In the genomic region with DNA sequence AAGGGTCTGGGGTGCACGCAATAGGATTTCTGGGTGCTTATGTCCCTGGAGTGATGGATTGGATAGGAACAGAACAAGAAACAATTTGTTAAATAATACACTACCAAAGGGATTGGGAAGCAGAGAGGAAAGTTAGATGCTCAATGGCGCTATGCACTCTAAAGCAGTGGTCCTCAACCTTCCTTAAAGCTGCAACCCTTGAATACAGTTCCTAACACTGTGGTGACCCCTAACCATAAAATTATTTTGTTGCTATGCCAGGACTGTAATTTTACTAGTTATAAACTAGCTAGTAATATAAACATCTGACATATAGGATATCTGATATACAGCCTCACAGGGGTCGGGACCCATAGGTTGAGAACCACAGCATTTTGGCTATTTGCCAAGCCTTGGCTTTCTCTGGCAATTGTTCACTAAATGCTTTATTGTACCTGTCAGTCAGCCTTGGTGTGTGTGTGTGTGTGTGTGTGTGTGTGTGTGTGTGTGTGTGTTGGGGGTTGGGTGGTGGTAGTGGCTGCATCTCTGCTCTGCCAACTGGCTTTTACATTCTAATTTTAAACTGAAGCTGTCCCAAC, we compare ENCODE assay signal across 12 mouse cellular contexts.
DNase-seq lines count a peak whose midpoint lies in the region; ATAC-seq and TF ChIP-seq lines count a peak whose summit lies in the region.
"Had no signal": no experiment of that assay in that cellular context is flagged by ENCODE, and none has a peak within 500 bp of the region (broad histone marks: within the 10 kb centered on the region; RNA-seq: fewer than 3 reads in every experiment).

No protein-coding gene starts in this region.

- no peak for TF ChIP-seq RAD21 in CH12.LX (IDR thresholded peaks at IDR 0.05; ENCODE audit: low read depth, low read length)

- H3K4me2 ChIP-seq in embryonic facial prominence, embryonic 12.5 days (replicated peaks) = no peak overlapping the region
- H3K4me2 ChIP-seq in kidney, embryonic 15.5 days = no peak overlapping the region
- no peak overlapping the region for H3K4me2 ChIP-seq in CH12.LX (ENCODE audit: insufficient read depth, low read depth, poor library complexity, severe bottlenecking)
- no peak overlapping the region for H3K4me2 ChIP-seq in hindbrain, embryonic 15.5 days

- H3K4me1 ChIP-seq in embryonic facial prominence, embryonic 12.5 days = peaks cover 3% of the 10 kb centered on the region; the same call in 1 of the 2 replicates
- H3K4me1 ChIP-seq in embryonic facial prominence, embryonic 10.5 days = 0 out of 2 replicates have a peak, but pooled peaks cover 8% of the 10 kb centered on the region
- peaks cover 25% of the 10 kb centered on the region for H3K4me1 ChIP-seq in kidney, embryonic 15.5 days
- peaks cover 3 to 4% of the 10 kb centered on the region in 2 experiments; a peak in 2 of 4 replicates for H3K4me1 ChIP-seq in CH12.LX (ENCODE audit: control insufficient read depth in 1 of 2, insufficient read depth in 2 of 2)
- peaks cover 4% of the 10 kb centered on the region; the same call in 1 of the 2 replicates for H3K4me1 ChIP-seq in hindbrain, embryonic 15.5 days (replicated peaks)

- H3K36me3 ChIP-seq in embryonic facial prominence, embryonic 12.5 days = no peaks in the 10 kb centered on the region
- no peaks in the 10 kb centered on the region for H3K36me3 ChIP-seq in embryonic facial prominence, embryonic 10.5 days (replicated peaks)
- H3K36me3 ChIP-seq in kidney, embryonic 15.5 days = no peaks in the 10 kb centered on the region
- H3K36me3 ChIP-seq in CH12.LX (replicated peaks in 1 of 2; ENCODE audit: control insufficient read depth in 1 of 2, insufficient read depth in 1 of 2, low read length in 1 of 2) = no peaks in the 10 kb centered on the region
- no peaks in the 10 kb centered on the region for H3K36me3 ChIP-seq in hindbrain, embryonic 15.5 days

- 82% methylated on average over 3 of the region's 3 CpGs for WGBS in embryonic facial prominence, embryonic 12.5 days
- 93% methylated on average over 3 of the region's 3 CpGs for WGBS in embryonic facial prominence, embryonic 10.5 days
- 63% methylated on average over 3 of the region's 3 CpGs for WGBS in kidney, embryonic 15.5 days
- 76% methylated on average over 3 of the region's 3 CpGs for WGBS in hindbrain, embryonic 15.5 days

- in situ Hi-C loops in CH12.LX (cut with MboI; ENCODE audit: low pct_ligation_motif_present, low pct_unique_long_range_greater_than_20kb, low sequenced_read_pairs) = no loop called here

- no peaks in the 10 kb centered on the region for H3K79me2 ChIP-seq in CH12.LX (replicated peaks; ENCODE audit: control insufficient read depth, extremely low read depth, insufficient read depth, poor library complexity, severe bottlenecking)

- DNase-seq in embryonic facial prominence, embryonic 10.5 days (ENCODE audit: low spot score) = no peak
- DNase-seq in kidney, postnatal 4 days = no peak
- DNase-seq in CH12.LX (ENCODE audit: extremely low read depth) = no peak
- DNase-seq in layer of hippocampus, postnatal 25 days (ENCODE audit: extremely low spot score in 1 of 2, low spot score in 1 of 2) = no peak
- DNase-seq: kidney, adult 2 months; layer of hippocampus, adult 9-11 months; thymus, adult 2 months had no signal

- TF ChIP-seq CTCF in CH12.LX (conservative IDR thresholded peaks at IDR 0.05 in 1 of 2, IDR thresholded peaks at IDR 0.05 in 1 of 2; ENCODE audit: low read depth in 2 of 2, low read length in 2 of 2) = no peak

- dilution Hi-C loops in CH12.LX (cut with MboI; ENCODE audit: extremely low pct_ligation_motif_present, extremely low pct_unique_long_range_greater_than_20kb, low sequenced_read_pairs) = no loop called here

- H3K4me3 ChIP-seq in embryonic facial prominence, embryonic 12.5 days = no peak overlapping the region
- no peak overlapping the region for H3K4me3 ChIP-seq in embryonic facial prominence, embryonic 10.5 days
- no peak overlapping the region for H3K4me3 ChIP-seq in kidney, embryonic 15.5 days (replicated peaks)
- no peak overlapping the region for H3K4me3 ChIP-seq in CH12.LX (replicated peaks in 1 of 3; ENCODE audit: low read depth in 2 of 3, low read length in 2 of 3, poor library complexity in 1 of 3)
- no peak overlapping the region for H3K4me3 ChIP-seq in hindbrain, embryonic 15.5 days

- ATAC-seq in embryonic facial prominence, embryonic 12.5 days (ENCODE audit: insufficient number of reproducible peaks, insufficient read depth, low FRiP score, low TSS enrichment) = 0 out of 2 replicates have a peak, but pooled peaks have one; percentile 67
- 0 out of 2 replicates have a peak, but pooled peaks have one; percentile 16 for ATAC-seq in kidney, embryonic 15.5 days (replicated peaks; ENCODE audit: low FRiP score)
- peak; percentile 35; the same call in 1 of the 2 replicates for ATAC-seq in hindbrain, embryonic 15.5 days (ENCODE audit: low FRiP score, low read depth)
- ATAC-seq in frontal cortex, adult (ENCODE audit: low TSS enrichment) = no peak
- ATAC-seq: activated CD4-positive, CD25-positive, alpha-beta regulatory T cell, adult 4 months had no signal

- H3K27ac ChIP-seq in embryonic facial prominence, embryonic 12.5 days = no peak overlapping the region
- H3K27ac ChIP-seq in embryonic facial prominence, embryonic 10.5 days (replicated peaks) = no peak overlapping the region
- peak overlapping the region; percentile 49; the same call in 1 of the 2 replicates for H3K27ac ChIP-seq in kidney, embryonic 15.5 days
- no peak overlapping the region for H3K27ac ChIP-seq in CH12.LX (ENCODE audit: insufficient read depth, low read depth)
- H3K27ac ChIP-seq in hindbrain, embryonic 15.5 days (replicated peaks) = no peak overlapping the region

- H3K9me3 ChIP-seq in embryonic facial prominence, embryonic 12.5 days = no peaks in the 10 kb centered on the region
- H3K9me3 ChIP-seq in embryonic facial prominence, embryonic 10.5 days = no peaks in the 10 kb centered on the region
- H3K9me3 ChIP-seq in kidney, embryonic 15.5 days (replicated peaks) = no peaks in the 10 kb centered on the region
- no peaks in the 10 kb centered on the region for H3K9me3 ChIP-seq in CH12.LX (replicated peaks; ENCODE audit: low read length)
- no peaks in the 10 kb centered on the region for H3K9me3 ChIP-seq in hindbrain, embryonic 15.5 days

- H3K9ac ChIP-seq in embryonic facial prominence, embryonic 12.5 days = no peak overlapping the region
- H3K9ac ChIP-seq in kidney, embryonic 15.5 days = no peak overlapping the region
- no peak overlapping the region for H3K9ac ChIP-seq in CH12.LX (ENCODE audit: insufficient read depth, low read depth)
- H3K9ac ChIP-seq in hindbrain, embryonic 15.5 days = no peak overlapping the region

- no peak for TF ChIP-seq POLR2A in CH12.LX (IDR thresholded peaks at IDR 0.05; ENCODE audit: low read depth, low read length)

- H3K27me3 ChIP-seq in embryonic facial prominence, embryonic 12.5 days = no peaks in the 10 kb centered on the region
- no peaks in the 10 kb centered on the region for H3K27me3 ChIP-seq in embryonic facial prominence, embryonic 10.5 days (replicated peaks; ENCODE audit: low read depth, poor library complexity, severe bottlenecking)
- H3K27me3 ChIP-seq in kidney, embryonic 15.5 days = no peaks in the 10 kb centered on the region
- no peaks in the 10 kb centered on the region for H3K27me3 ChIP-seq in CH12.LX (replicated peaks)
- no peaks in the 10 kb centered on the region for H3K27me3 ChIP-seq in hindbrain, embryonic 15.5 days

- no peak for TF ChIP-seq EP300 in CH12.LX (IDR thresholded peaks at IDR 0.05; ENCODE audit: low read length)

TF ChIP-seq in CH12.LX, 34 proteins besides CTCF, POLR2A, EP300 and RAD21:
- TF ChIP-seq USF2 (conservative IDR thresholded peaks at IDR 0.05; ENCODE audit: low read depth, low read length) (no peak), CHD2 (IDR thresholded peaks at IDR 0.05; ENCODE audit: low read length) (peak; percentile 84), USF1 (IDR thresholded peaks at IDR 0.05; ENCODE audit: low read depth, low read length) (no peak), ZKSCAN1 (IDR thresholded peaks at IDR 0.05; ENCODE audit: borderline replicate concordance, low read depth, low read length) (no peak), JUND (conservative IDR thresholded peaks at IDR 0.05; ENCODE audit: low read depth, low read length) (no peak)
